Mouse (Mus musculus) CH12F3 (cell line): ENCODE data around the gene Bod1l.

Experiments used
- in situ Hi-C: fragments of 300-500 bp; cut with MboI; formaldehyde crosslinking; loops from 2 replicates; pipeline ENCODE4 v1.14.3; 2020; ENCODE audit warnings: low sequenced_read_pairs

Bod1l gene

GRCm38 (mm10) chr5:41844147-41844529 lies at the start of gene Bod1l:
Gene Bod1l (minus strand): TSS chr5:41844315.
- in situ Hi-C loops: no loop called here

- in situ Hi-C loops: loop anchor here (25.0 kb wide), 1 partner anchor 1469 kb away; no protein-coding TSS in a partner anchor
Observed at GRCm38 (mm10) chr5:41893351-41893750, 49.2 kb upstream of the Bod1l start.

GRCm38 (mm10) chr5:41890871-41891270 lies 46.8 kb upstream of the Bod1l start:
- in situ Hi-C loops: loop anchor here (25.0 kb wide), 1 partner anchor 1471 kb away; no protein-coding TSS in a partner anchor

GRCm38 (mm10) chr5:41889245-41889849 lies 45.2 kb upstream of the Bod1l start:
- in situ Hi-C loops: loop anchor here (25.0 kb wide), 1 partner anchor 1473 kb away; no protein-coding TSS in a partner anchor

- in situ Hi-C loops: loop anchor here (25.0 kb wide), 1 partner anchor 1473 kb away; no protein-coding TSS in a partner anchor
Observed at GRCm38 (mm10) chr5:41888834-41889233, 44.7 kb upstream of the Bod1l start.

- in situ Hi-C loops: loop anchor here (25.0 kb wide), 1 partner anchor 1475 kb away; no protein-coding TSS in a partner anchor
Observed at GRCm38 (mm10) chr5:41887738-41888137, 43.6 kb upstream of the Bod1l start.

- in situ Hi-C loops: loop anchor here (25.0 kb wide), 1 partner anchor 1478 kb away; no protein-coding TSS in a partner anchor
Observed at GRCm38 (mm10) chr5:41884563-41884962, 40.4 kb upstream of the Bod1l start.

- in situ Hi-C loops: no loop called here
Observed at GRCm38 (mm10) chr5:41871164-41871563, 27.0 kb upstream of the Bod1l start.

GRCm38 (mm10) chr5:41855781-41856180 lies 11.7 kb upstream of the Bod1l start:
- in situ Hi-C loops: no loop called here

GRCm38 (mm10) chr5:41845558-41845937 lies 1.4 kb upstream of the Bod1l start:
- in situ Hi-C loops: no loop called here

- in situ Hi-C loops: no loop called here
Observed at GRCm38 (mm10) chr5:41844820-41845557, 874 bp upstream of the Bod1l start.

GRCm38 (mm10) chr5:41843419-41844146 lies 532 bp downstream of the Bod1l start:
- in situ Hi-C loops: no loop called here

GRCm38 (mm10) chr5:41842681-41843080 lies 1.4 kb downstream of the Bod1l start:
- in situ Hi-C loops: no loop called here

- in situ Hi-C loops: no loop called here
Observed at GRCm38 (mm10) chr5:41841735-41842134, 2.4 kb downstream of the Bod1l start.

GRCm38 (mm10) chr5:41830100-41830499 lies 14.0 kb downstream of the Bod1l start:
- in situ Hi-C loops: no loop called here

- in situ Hi-C loops: no loop called here
Observed at GRCm38 (mm10) chr5:41821158-41821557, 23.0 kb downstream of the Bod1l start.

GRCm38 (mm10) chr5:41820530-41820929 lies 23.6 kb downstream of the Bod1l start:
- in situ Hi-C loops: no loop called here

- in situ Hi-C loops: no loop called here
Observed at GRCm38 (mm10) chr5:41812516-41812915, 31.6 kb downstream of the Bod1l start.

GRCm38 (mm10) chr5:41811279-41811678 lies 32.8 kb downstream of the Bod1l start:
- in situ Hi-C loops: no loop called here

GRCm38 (mm10) chr5:41807383-41807782 lies 36.7 kb downstream of the Bod1l start:
- in situ Hi-C loops: no loop called here

GRCm38 (mm10) chr5:41806176-41806575 lies 37.9 kb downstream of the Bod1l start:
- in situ Hi-C loops: no loop called here
